Mouse (Mus musculus) layer of hippocampus, adult 2 months (tissue): ENCODE measurements around the gene Rin2. TPM values are rescaled to one million over a fixed set of nuclear protein-coding genes. Genes with fewer than 3 reads are reported as not detected.

Experiments
- DNase-seq, 2 experiments: peaks; one replicate each; pipeline ENCODE4 v3.0.0; 2022; ENCODE audit warnings: low spot score in 2 of 2
- H3K27ac ChIP-seq: fragments of 200-600 bp; 2 replicates; pipeline ENCODE4 v1.8.1; 2022
- H3K4me3 ChIP-seq: fragments of 200-600 bp; 2 replicates; pipeline ENCODE4 v1.8.1; 2022; ENCODE audit warnings: mild to moderate bottlenecking
- CTCF ChIP-seq: fragments of 200-600 bp; conservative IDR thresholded peaks from 2 replicates; pipeline ENCODE4 v1.8.1; 2022; ENCODE audit warnings: antibody characterized with exemption, mild to moderate bottlenecking, moderate library complexity
- long read RNA-seq, 2 experiments: library from polyadenylated mRNA; stranded (forward); transcript quantifications; one replicate each; pipeline ENCODE4 v2.0.0; 2021; ENCODE audit warnings: borderline mapping rate in 2 of 2
- total RNA-seq, 2 experiments: library from RNA; stranded (reverse); gene quantifications; 2 replicates each; pipeline ENCODE4 v1.2.3; 2021

Rin2 gene
- 10 to 100 TPM; 33.3 to 33.9 TPM for total RNA-seq
- long read RNA-seq, experiment 1, full-length matches to known transcripts, result 3 of 21 reads
- long read RNA-seq, experiment 1, partial matches to known transcripts, result 15 of 21 reads
- long read RNA-seq, experiment 1, other reads (novel, unspliced or antisense), result 3 of 21 reads
- long read RNA-seq, experiment 2, partial matches to known transcripts, result 47 of 48 reads
- long read RNA-seq, experiment 2, other reads (novel, unspliced or antisense), result 1 of 48 reads

DNA sequence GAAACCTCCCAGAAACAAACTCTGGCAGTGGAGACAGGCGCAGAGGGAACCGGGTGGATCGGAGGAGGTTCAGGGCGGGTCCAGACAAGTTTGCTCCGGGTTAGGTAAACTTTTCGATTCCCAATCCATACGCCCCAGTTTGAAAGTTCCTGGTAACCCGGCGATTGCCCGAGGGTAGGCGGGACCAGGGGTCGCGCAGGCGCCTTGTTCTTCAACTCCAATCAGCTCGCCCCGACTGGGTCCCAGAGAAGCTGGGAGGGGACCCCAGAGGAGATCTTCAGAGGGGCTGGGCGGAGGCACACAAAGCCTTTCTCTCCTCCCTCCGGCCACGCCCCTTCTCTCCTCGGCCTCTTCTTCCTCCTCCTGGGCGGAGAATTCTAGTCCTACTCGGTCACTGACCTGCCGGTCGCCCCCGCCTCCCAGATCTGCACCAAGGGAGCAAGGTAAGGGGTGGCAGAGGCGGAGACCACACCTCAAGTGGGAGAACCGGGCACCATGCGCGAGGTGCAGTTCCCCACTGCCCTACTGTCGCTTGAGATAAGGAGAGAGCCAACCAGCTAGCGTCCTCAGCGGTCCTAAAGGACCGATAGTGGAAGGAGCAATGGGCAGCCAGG lies at the start of gene Rin2:
Gene Rin2, plus strand, starts transcription at position 74 of the 614 bp plus-strand sequence.
- TF ChIP-seq CTCF, result no peak
- peak within 1 kb of the TSS; percentile 51 for H3K27ac ChIP-seq
- peak in 1 of 2 experiments; percentile 21 for DNase-seq
- H3K4me3 ChIP-seq, result peak within 1 kb of the TSS; percentile 67

DNA sequence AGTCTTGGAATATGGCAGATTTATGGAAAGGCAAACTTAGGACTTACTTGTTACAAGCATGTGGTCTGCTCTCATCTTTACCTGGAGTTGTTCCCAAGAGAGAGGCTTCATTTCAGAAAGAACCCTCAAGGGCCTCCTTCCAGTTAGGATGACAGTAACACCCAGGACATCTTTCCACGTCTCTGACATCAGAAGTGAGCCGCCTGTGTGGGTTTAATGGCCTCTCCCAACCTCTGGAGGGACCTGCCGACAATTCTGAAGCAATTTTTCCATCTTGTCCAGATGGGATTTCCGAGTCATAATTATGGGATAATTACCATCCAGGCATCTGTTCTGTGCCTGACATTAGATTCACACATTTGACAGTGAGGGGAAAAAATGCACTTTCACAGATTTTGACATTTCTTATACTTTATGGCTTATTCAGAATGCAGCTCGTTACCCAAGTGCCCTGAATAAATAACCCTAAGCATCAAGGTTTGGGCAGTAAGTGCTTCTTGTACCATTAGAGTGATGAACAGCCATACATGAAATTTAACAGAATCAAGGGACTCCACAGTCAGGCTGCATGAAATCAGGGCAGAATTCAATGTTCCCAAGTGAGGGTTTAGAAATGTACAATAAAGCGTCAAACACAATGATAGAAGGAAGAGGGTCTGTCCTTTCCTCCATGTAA lies 43.8 kb upstream of the Rin2 start:
- Histone ChIP-seq H3K27ac (no peak overlapping the region; the same call in 1 of the 2 replicates), H3K4me3 (no peak overlapping the region)
- no peak for DNase-seq
- no peak for TF ChIP-seq CTCF

- no peak for TF ChIP-seq CTCF
- DNase-seq, result no peak
- Histone ChIP-seq H3K4me3 (no peak overlapping the region), H3K27ac (peak overlapping the region; percentile 19; the same call in 1 of the 2 replicates)
These were observed 43.2 kb upstream of the Rin2 start for GRCm38 (mm10) chr2:145631799-145632174.

GRCm38 (mm10) chr2:145633811-145634210 lies 41.2 kb upstream of the Rin2 start:
- no peak overlapping the region for H3K27ac ChIP-seq
- TF ChIP-seq CTCF, result no peak
- DNase-seq, result no peak
- H3K4me3 ChIP-seq, result no peak overlapping the region

GRCm38 (mm10) chr2:145640255-145640984 lies 34.6 kb upstream of the Rin2 start:
- no peak for DNase-seq
- no peak for TF ChIP-seq CTCF
- Histone ChIP-seq H3K4me3 (no peak overlapping the region), H3K27ac (no peak overlapping the region)

GRCm38 (mm10) chr2:145655373-145655960 lies 19.5 kb upstream of the Rin2 start:
- DNase-seq, result no peak
- no peak overlapping the region for H3K4me3 ChIP-seq
- no peak overlapping the region for H3K27ac ChIP-seq
- TF ChIP-seq CTCF, result peak; percentile 18

GRCm38 (mm10) chr2:145656121-145656520 lies 18.9 kb upstream of the Rin2 start:
- Histone ChIP-seq H3K4me3 (no peak overlapping the region), H3K27ac (no peak overlapping the region)
- no peak for TF ChIP-seq CTCF
- no peak for DNase-seq

- H3K4me3 ChIP-seq, result no peak overlapping the region
- H3K27ac ChIP-seq, result no peak overlapping the region
- DNase-seq, result no peak
- TF ChIP-seq CTCF, result no peak
These were observed 18.3 kb upstream of the Rin2 start for GRCm38 (mm10) chr2:145656716-145657115.

- no peak for DNase-seq
- Histone ChIP-seq H3K4me3 (no peak overlapping the region), H3K27ac (no peak overlapping the region)
- TF ChIP-seq CTCF, result no peak
These were observed 13.8 kb upstream of the Rin2 start for GRCm38 (mm10) chr2:145661242-145661641.

DNA sequence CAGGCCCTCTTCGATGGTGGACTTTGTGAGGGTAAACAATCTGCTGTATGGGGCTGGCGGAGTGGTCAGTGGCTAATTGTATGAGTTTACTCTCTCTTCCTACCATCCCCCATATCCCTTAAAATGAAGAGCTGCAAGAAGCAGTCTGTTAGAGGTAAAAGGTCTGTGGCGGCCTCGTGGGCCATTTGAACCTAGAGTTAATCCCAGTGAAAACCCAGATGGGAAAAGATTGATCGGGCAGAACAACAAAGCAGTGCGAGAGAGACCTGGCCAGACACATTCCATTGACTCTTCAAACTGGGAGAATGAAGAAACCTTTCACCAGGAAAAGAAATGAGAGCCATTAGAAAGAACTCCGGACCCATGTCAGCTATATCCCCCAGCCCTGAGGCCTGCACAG lies 11.1 kb upstream of the Rin2 start:
- TF ChIP-seq CTCF, result no peak
- no peak for DNase-seq
- H3K4me3 ChIP-seq, result no peak overlapping the region
- H3K27ac ChIP-seq, result no peak overlapping the region

- no peak for TF ChIP-seq CTCF
- Histone ChIP-seq H3K27ac (no peak overlapping the region), H3K4me3 (no peak overlapping the region)
- DNase-seq, result no peak
These were observed 10.7 kb upstream of the Rin2 start for GRCm38 (mm10) chr2:145664311-145664710.

GRCm38 (mm10) chr2:145668135-145668534 lies 6.9 kb upstream of the Rin2 start:
- H3K4me3 ChIP-seq, result no peak overlapping the region
- H3K27ac ChIP-seq, result no peak overlapping the region
- DNase-seq, result no peak
- TF ChIP-seq CTCF, result no peak

DNA sequence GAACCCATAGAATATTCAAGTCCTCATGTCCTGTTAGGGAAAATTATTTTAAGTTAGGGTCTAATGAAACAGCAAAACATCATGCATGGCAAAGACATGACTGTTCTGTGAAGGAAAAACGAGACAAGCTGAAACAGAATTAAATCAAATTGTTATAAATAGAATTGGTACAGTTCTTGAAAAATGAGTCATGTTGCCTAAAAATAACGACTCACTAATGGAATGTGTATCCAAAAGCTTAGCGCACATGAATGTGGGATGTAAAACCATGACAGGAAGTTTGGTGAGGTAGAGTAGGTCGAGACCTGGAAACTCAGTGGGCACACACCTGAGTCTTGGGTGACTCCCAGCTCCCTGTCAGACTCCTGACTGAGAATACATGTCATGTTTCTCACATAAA lies 4.9 kb upstream of the Rin2 start:
- no peak for TF ChIP-seq CTCF
- H3K4me3 ChIP-seq, result no peak overlapping the region
- no peak overlapping the region for H3K27ac ChIP-seq
- no peak for DNase-seq
